In genomic region chr9:121679549-121679948, GRCm38 (mm10) we compare ENCODE assay signal across 8 mouse cellular contexts. TPM values are rescaled to one million over a fixed set of nuclear protein-coding genes. Genes with fewer than 3 reads are reported as not detected.
DNase-seq lines count a peak whose midpoint lies in the region; ATAC-seq and TF ChIP-seq lines count a peak whose summit lies in the region.

No protein-coding gene starts in this region.

- H3K4me2 ChIP-seq in heart, embryonic 11.5 days, result no peak overlapping the region
- H3K4me2 ChIP-seq in kidney, postnatal 0 days (ENCODE audit: low read length), result no peak overlapping the region

- no peak overlapping the region for H3K4me3 ChIP-seq in kidney, adult 2 months (ENCODE audit: insufficient read depth, low read depth, low read length)
- H3K4me3 ChIP-seq in heart, embryonic 11.5 days (ENCODE audit: low read depth, low read length), result no peak overlapping the region
- H3K4me3 ChIP-seq in kidney, postnatal 0 days (replicated peaks; ENCODE audit: low read depth, low read length), result no peak overlapping the region

- H3K27ac ChIP-seq in kidney, adult 2 months (ENCODE audit: insufficient read depth, low read depth, low read length), result no peak overlapping the region
- H3K27ac ChIP-seq in heart, embryonic 11.5 days (ENCODE audit: low read depth, low read length), result no peak overlapping the region
- H3K27ac ChIP-seq in kidney, postnatal 0 days, result no peak overlapping the region

- DNase-seq in kidney, adult 2 months, result peak; percentile 44
- DNase-seq in kidney, adult 8-10 months, result no peak
- peak; percentile 64 for DNase-seq in T-cell, adult 2 months (ENCODE audit: low spot score)
- peak; percentile 43 for DNase-seq in embryo, embryonic 11.5 days (ENCODE audit: low read depth, low spot score)
- DNase-seq in kidney, postnatal 0 days (ENCODE audit: low spot score), result peak; percentile 87
- peak; percentile 35 to 75 for DNase-seq in spleen, postnatal 4 days (ENCODE audit: low spot score in 2 of 2)

- H3K36me3 ChIP-seq in kidney, adult 2 months (ENCODE audit: control insufficient read depth, insufficient read depth, low read length), result no peaks in the 10 kb centered on the region; the same call in 1 of the 2 replicates
- no peaks in the 10 kb centered on the region for H3K36me3 ChIP-seq in heart, embryonic 11.5 days (ENCODE audit: control insufficient read depth, insufficient read depth, low read length)
- peaks cover 3% of the 10 kb centered on the region; the same call in 1 of the 2 replicates for H3K36me3 ChIP-seq in kidney, postnatal 0 days (ENCODE audit: insufficient read depth, low read length)

- H3K27me3 ChIP-seq in kidney, adult 2 months (replicated peaks; ENCODE audit: control insufficient read depth, insufficient read depth, low read length), result no peaks in the 10 kb centered on the region
- 0 out of 2 replicates have a peak, but pooled peaks cover 2% of the 10 kb centered on the region for H3K27me3 ChIP-seq in heart, embryonic 11.5 days (ENCODE audit: control insufficient read depth, insufficient read depth, low read length)
- no peaks in the 10 kb centered on the region for H3K27me3 ChIP-seq in kidney, postnatal 0 days (ENCODE audit: insufficient read depth, low read length)

- peak; percentile 68 for TF ChIP-seq CTCF in kidney, adult 2 months (conservative IDR thresholded peaks at IDR 0.05; ENCODE audit: insufficient read depth, insufficient read length, low read depth, low read length)
- TF ChIP-seq CTCF in kidney, postnatal 0 days (IDR thresholded peaks at IDR 0.05; ENCODE audit: low read depth), result peak; percentile 86

- H3K9ac ChIP-seq in heart, embryonic 11.5 days (ENCODE audit: low read depth, low read length), result 0 out of 2 replicates have a peak overlapping the region, but pooled peaks have one; percentile 16
- no peak overlapping the region for H3K9ac ChIP-seq in kidney, postnatal 0 days (ENCODE audit: low read depth, low read length)

- WGBS in kidney, adult 2 months, result 31% methylated on average over 6 of the region's 6 CpGs
- WGBS in heart, embryonic 11.5 days (ENCODE audit: insufficient replicate concordance), result 23% methylated on average over 6 of the region's 6 CpGs
- 28% methylated on average over 6 of the region's 6 CpGs for WGBS in kidney, postnatal 0 days

- H3K9me3 ChIP-seq in heart, embryonic 11.5 days (replicated peaks; ENCODE audit: control insufficient read depth, low read length), result no peaks in the 10 kb centered on the region
- H3K9me3 ChIP-seq in kidney, postnatal 0 days (replicated peaks; ENCODE audit: low read length), result no peaks in the 10 kb centered on the region

- no peak for TF ChIP-seq POLR2A in kidney, adult 2 months (IDR thresholded peaks at IDR 0.05; ENCODE audit: low read depth, low read length)

- no peaks in the 10 kb centered on the region for H3K4me1 ChIP-seq in kidney, adult 2 months (ENCODE audit: control insufficient read depth, insufficient read depth, low read length)
- H3K4me1 ChIP-seq in heart, embryonic 11.5 days (ENCODE audit: control insufficient read depth, insufficient read depth, low read length), result no peaks in the 10 kb centered on the region; the same call in 1 of the 2 replicates
- no peaks in the 10 kb centered on the region for H3K4me1 ChIP-seq in kidney, postnatal 0 days (replicated peaks; ENCODE audit: insufficient read depth, low read length)

- no peak for ATAC-seq in heart, embryonic 11.5 days (replicated peaks; ENCODE audit: insufficient number of reproducible peaks, low FRiP score, low TSS enrichment)
- peak; percentile 65 for ATAC-seq in kidney, postnatal 0 days (replicated peaks; ENCODE audit: low FRiP score, low read depth)
- peak; percentile 36 for ATAC-seq in megakaryocyte, adult 5-6 weeks (ENCODE audit: poor library complexity, severe bottlenecking)

RNA-seq across cellular contexts. Expression of gene Sec22c, which starts 25.7 kb away (rescaled TPM):
- polyA plus RNA-seq in kidney, adult 2 months (2012; rRNA removed), result 6.6 and 7.4 TPM in 2 replicates
- 4.3 and 4.8 TPM in 2 replicates for polyA plus RNA-seq in heart, embryonic 11.5 days (2014; fragmentation: Nextera tagmentation; extraction: Ambion mirVana)
- 7.4 and 8.1 TPM in 2 replicates for polyA plus RNA-seq in kidney, postnatal 0 days (2015; fragmentation: Nextera tagmentation; extraction: Ambion mirVana)
- 5.9 and 8.6 TPM in 2 replicates for total RNA-seq in megakaryocyte, adult 5-6 weeks (2015)
- 4.4 and 5.2 TPM in 2 replicates for total RNA-seq in megakaryocyte, adult 5-6 weeks (2017)

RNA-seq across cellular contexts. Expression of gene Ss18l2, which starts 30.6 kb away (rescaled TPM):
- 52.4 and 61.5 TPM in 2 replicates for polyA plus RNA-seq in kidney, adult 2 months (2012; rRNA removed)
- polyA plus RNA-seq in heart, embryonic 11.5 days (2014; fragmentation: Nextera tagmentation; extraction: Ambion mirVana), result 153 and 161 TPM in 2 replicates
- polyA plus RNA-seq in kidney, postnatal 0 days (2015; fragmentation: Nextera tagmentation; extraction: Ambion mirVana), result 176 and 194 TPM in 2 replicates
- total RNA-seq in megakaryocyte, adult 5-6 weeks (2015), result 36.2 and 39.1 TPM in 2 replicates
- total RNA-seq in megakaryocyte, adult 5-6 weeks (2017), result 29.8 and 35.7 TPM in 2 replicates

RNA-seq across cellular contexts. Expression of gene Vipr1, which starts 37.0 kb away (rescaled TPM):
- 2.0 and 5.4 TPM in 2 replicates for polyA plus RNA-seq in kidney, adult 2 months (2012; rRNA removed)
- 0.17 TPM in 1 of 2 replicates, not detected in the other for polyA plus RNA-seq in heart, embryonic 11.5 days (2014; fragmentation: Nextera tagmentation; extraction: Ambion mirVana)
- polyA plus RNA-seq in kidney, postnatal 0 days (2015; fragmentation: Nextera tagmentation; extraction: Ambion mirVana), result 0.13 and 0.17 TPM in 2 replicates
- total RNA-seq in megakaryocyte, adult 5-6 weeks (2015), result 0.18 and 1.3 TPM in 2 replicates
- 0.28 and 0.55 TPM in 2 replicates for total RNA-seq in megakaryocyte, adult 5-6 weeks (2017)

RNA-seq across cellular contexts. Expression of gene Lyzl4, which starts 37.7 kb away (rescaled TPM):
- 0.11 TPM in 1 of 2 replicates, not detected in the other for polyA plus RNA-seq in kidney, adult 2 months (2012; rRNA removed)
- polyA plus RNA-seq in heart, embryonic 11.5 days (2014; fragmentation: Nextera tagmentation; extraction: Ambion mirVana), result not detected in 2 replicates
- polyA plus RNA-seq in kidney, postnatal 0 days (2015; fragmentation: Nextera tagmentation; extraction: Ambion mirVana), result 0.28 TPM in 1 of 2 replicates, not detected in the other
- not detected in 2 replicates for total RNA-seq in megakaryocyte, adult 5-6 weeks (2015)
- total RNA-seq in megakaryocyte, adult 5-6 weeks (2017), result not detected in 2 replicates

RNA-seq across cellular contexts. Expression of gene Nktr, which starts 39.4 kb away (rescaled TPM):
- 24.8 and 28.5 TPM in 2 replicates for polyA plus RNA-seq in kidney, adult 2 months (2012; rRNA removed)
- 46.8 and 64.6 TPM in 2 replicates for polyA plus RNA-seq in heart, embryonic 11.5 days (2014; fragmentation: Nextera tagmentation; extraction: Ambion mirVana)
- polyA plus RNA-seq in kidney, postnatal 0 days (2015; fragmentation: Nextera tagmentation; extraction: Ambion mirVana), result 42.8 and 44.7 TPM in 2 replicates
- total RNA-seq in megakaryocyte, adult 5-6 weeks (2015), result 72.1 and 87.3 TPM in 2 replicates
- total RNA-seq in megakaryocyte, adult 5-6 weeks (2017), result 69.6 and 110 TPM in 2 replicates

Comparison
In these comparisons a context has a peak if more than half of its experiments do, and no peak if none do; other contexts are left out.
1. DNase-seq: peak in kidney, adult 2 months (single experiment), T-cell, adult 2 months (single experiment), embryo, embryonic 11.5 days (single experiment), kidney, postnatal 0 days (single experiment) and spleen, postnatal 4 days (2 of 2); none in kidney, adult 8-10 months (0 of 2).